Mouse (Mus musculus) limb, embryonic 15.5 days (tissue): ENCODE measurements around the gene Kirrel3. TPM values are rescaled to one million over a fixed set of nuclear protein-coding genes. Genes with fewer than 3 reads are reported as not detected.

Experiments used
- ATAC-seq: fragments of 200-750 bp; cut with Nextera tagmentation; 2 replicates; pipeline ENCODE4 v1.8.0; 2017; ENCODE audit warnings: low read depth, moderate TSS enrichment; ENCODE audit not compliant: insufficient number of reproducible peaks, low FRiP score, low TSS enrichment
- H3K27ac ChIP-seq: fragments of 300-500 bp; sonication (generic); 2 replicates; pipeline ENCODE4 v1.5.1; 2015; ENCODE audit warnings: moderate library complexity, mild to moderate bottlenecking, inconsistent platforms
- H3K27me3 ChIP-seq: fragments of 300-500 bp; sonication (generic); 2 replicates; pipeline ENCODE4 v1.6.1; 2015; ENCODE audit warnings: inconsistent platforms
- H3K36me3 ChIP-seq: fragments of 300-500 bp; sonication (generic); 2 replicates; pipeline ENCODE4 v1.6.1; 2015; ENCODE audit warnings: inconsistent platforms
- H3K4me1 ChIP-seq: fragments of 300-500 bp; sonication (generic); 2 replicates; pipeline ENCODE4 v1.6.1; 2015; ENCODE audit warnings: inconsistent platforms
- H3K4me2 ChIP-seq: fragments of 300-500 bp; sonication (generic); 2 replicates; pipeline ENCODE4 v1.6.1; 2015; ENCODE audit warnings: mild to moderate bottlenecking, inconsistent platforms
- H3K4me3 ChIP-seq: fragments of 300-500 bp; sonication (generic); 2 replicates; pipeline ENCODE4 v1.5.1; 2015; ENCODE audit warnings: mild to moderate bottlenecking, inconsistent platforms
- H3K9ac ChIP-seq: fragments of 300-500 bp; sonication (generic); 2 replicates; pipeline ENCODE4 v1.6.1; 2015; ENCODE audit warnings: inconsistent platforms
- H3K9me3 ChIP-seq: fragments of 300-500 bp; sonication (generic); 2 replicates; pipeline ENCODE4 v1.6.1; 2016; ENCODE audit warnings: inconsistent platforms
- WGBS: fragments of 180-500 bp; shearing (Covaris S2); methylation state at CpG from one replicate; pipeline ENCODE4 v1.1.7; 2015; 5-methylcytosine and 5-hydroxymethylcytosine counted together
- polyA plus RNA-seq: library from polyadenylated mRNA; unstranded; fragments of >200 nt; fragmentation: Nextera tagmentation; extraction: Ambion mirVana; gene quantifications from 2 replicates; pipeline ENCODE4 v1.2.1, GENCODE M21; 2015

The Kirrel3 gene
- polyA plus RNA-seq, 1 experiment from 2014 or later: 13.5 TPM

DNA sequence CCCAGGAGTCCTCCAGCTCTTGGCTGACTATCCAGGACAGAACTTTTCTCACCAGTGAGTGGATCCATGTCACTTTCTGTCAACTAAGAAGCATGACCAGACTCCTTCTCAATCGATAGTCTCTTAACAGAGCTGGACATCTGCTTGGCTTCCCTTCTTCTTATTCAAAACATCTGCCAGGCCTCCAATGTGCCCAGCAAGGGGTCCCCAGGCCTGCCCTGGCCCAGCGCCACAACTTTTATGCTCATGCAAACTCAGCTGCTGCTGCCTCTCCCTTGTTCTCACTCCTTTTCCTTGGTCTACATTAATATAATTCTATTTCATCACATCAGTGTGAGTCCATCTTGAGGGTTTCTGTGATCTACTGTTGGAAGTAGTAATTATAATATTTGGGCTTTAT lies 122.3 kb downstream of the Kirrel3 start:
- H3K4me2 ChIP-seq: no peak overlapping the region
- 34% methylated on average over 2 of the region's 2 CpGs for WGBS
- no peak overlapping the region for H3K4me3 ChIP-seq
- no peak overlapping the region for H3K27ac ChIP-seq
- ATAC-seq: no peak
- no peaks in the 10 kb centered on the region for H3K36me3 ChIP-seq
- no peak overlapping the region for H3K9ac ChIP-seq
- no peaks in the 10 kb centered on the region; the same call in 1 of the 2 replicates for H3K27me3 ChIP-seq
- peaks cover 10% of the 10 kb centered on the region for H3K4me1 ChIP-seq
- H3K9me3 ChIP-seq: no peaks in the 10 kb centered on the region

DNA sequence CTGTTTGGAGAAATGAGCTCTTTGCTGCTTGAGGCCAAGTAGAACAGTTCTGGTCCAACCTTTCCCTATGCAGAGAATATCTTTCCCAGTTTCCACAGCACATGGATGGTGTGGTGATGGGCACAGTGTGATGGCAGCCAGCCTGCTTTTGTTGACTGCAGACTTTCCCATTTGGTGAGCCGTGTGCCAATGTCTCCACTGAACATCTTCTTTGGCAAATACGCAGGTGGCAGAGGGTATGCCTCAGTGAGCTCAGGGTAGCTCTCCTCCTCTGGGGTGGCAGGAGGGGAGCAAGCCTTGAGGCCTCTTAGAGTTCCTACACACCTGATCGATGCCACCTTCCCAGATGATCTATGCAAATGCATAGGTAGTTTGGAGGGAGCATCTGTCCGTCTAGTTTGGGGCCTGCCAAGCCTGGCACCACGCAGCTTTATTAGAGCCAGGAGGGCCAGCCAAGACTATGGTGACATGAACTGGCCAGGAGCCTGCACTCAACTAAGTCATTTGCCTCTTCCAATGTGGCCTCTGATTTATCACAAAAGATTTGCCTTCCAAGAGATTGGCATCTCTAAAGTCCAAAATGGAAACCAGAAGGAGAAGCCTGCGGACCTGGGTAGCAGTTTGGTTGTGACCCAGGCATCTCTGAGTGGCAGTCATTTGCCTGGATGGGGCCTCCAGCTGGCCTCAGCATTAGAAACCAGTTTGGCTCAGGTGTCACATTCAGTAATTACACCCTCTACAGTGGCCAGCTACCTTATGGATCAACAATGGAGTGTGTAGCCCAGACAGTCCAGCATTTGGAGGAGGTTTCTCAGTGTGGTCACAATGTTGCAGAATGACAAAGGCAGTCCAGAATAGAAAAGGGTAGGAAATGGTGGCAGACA lies 127.4 kb downstream of the Kirrel3 start:
- ATAC-seq: no peak
- WGBS: 94% methylated on average over 6 of the region's 6 CpGs
- Histone ChIP-seq H3K27me3 (no peaks in the 10 kb centered on the region), H3K4me2 (no peak overlapping the region), H3K9me3 (no peaks in the 10 kb centered on the region), H3K4me3 (no peak overlapping the region), H3K4me1 (no peaks in the 10 kb centered on the region), H3K9ac (no peak overlapping the region), H3K36me3 (no peaks in the 10 kb centered on the region), H3K27ac (no peak overlapping the region)

DNA sequence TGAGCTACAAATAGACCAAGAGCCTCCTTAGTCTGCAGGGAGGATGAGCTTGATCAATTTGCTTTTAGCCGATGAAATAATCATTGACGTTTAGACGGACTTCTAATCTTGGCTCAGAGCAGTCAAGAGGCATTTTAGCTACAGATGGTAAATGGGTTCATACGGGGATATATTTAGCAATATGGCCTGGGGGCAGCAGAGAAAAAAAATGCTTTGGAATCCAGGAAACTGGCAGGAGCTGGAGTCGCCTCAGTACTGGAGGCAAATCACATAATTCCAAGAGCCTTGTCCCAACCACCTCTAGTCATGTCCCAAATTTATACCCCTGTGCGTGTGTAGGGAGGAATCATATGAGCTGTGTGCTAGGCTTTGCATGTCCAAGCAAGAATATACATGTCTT lies 132.4 kb downstream of the Kirrel3 start:
- Histone ChIP-seq H3K9me3 (no peaks in the 10 kb centered on the region), H3K4me1 (no peaks in the 10 kb centered on the region), H3K27ac (no peak overlapping the region), H3K36me3 (no peaks in the 10 kb centered on the region), H3K27me3 (no peaks in the 10 kb centered on the region), H3K9ac (no peak overlapping the region), H3K4me2 (no peak overlapping the region), H3K4me3 (no peak overlapping the region)
- no peak for ATAC-seq
- WGBS: 48% methylated on average over 6 of the region's 6 CpGs

DNA sequence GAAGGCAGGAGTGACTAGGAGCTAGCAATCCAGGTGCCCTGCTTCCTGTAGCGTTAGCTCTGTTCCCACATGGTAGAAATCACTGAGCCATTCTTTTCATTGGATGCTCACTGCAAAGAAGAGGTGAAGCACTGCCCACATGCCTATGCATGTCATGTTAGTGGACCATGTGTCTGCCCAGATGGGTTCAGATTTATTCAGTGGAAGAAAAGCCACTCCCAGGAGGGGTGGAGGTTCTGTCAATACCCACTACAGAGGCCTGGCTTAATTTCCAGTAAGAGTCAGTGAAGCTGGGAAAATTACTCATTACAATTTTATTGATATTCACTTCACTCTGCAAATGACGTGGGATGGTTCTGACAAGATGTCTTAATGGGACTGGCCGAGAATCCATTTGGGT lies 134.2 kb downstream of the Kirrel3 start:
- H3K4me2 ChIP-seq: no peak overlapping the region
- ATAC-seq: no peak
- H3K9ac ChIP-seq: no peak overlapping the region
- H3K9me3 ChIP-seq: no peaks in the 10 kb centered on the region
- no peaks in the 10 kb centered on the region for H3K27me3 ChIP-seq
- no peaks in the 10 kb centered on the region for H3K36me3 ChIP-seq
- 74% methylated on average over 3 of the region's 3 CpGs for WGBS
- H3K4me3 ChIP-seq: no peak overlapping the region
- H3K4me1 ChIP-seq: 0 out of 2 replicates have a peak, but pooled peaks cover 6% of the 10 kb centered on the region
- no peak overlapping the region for H3K27ac ChIP-seq

DNA sequence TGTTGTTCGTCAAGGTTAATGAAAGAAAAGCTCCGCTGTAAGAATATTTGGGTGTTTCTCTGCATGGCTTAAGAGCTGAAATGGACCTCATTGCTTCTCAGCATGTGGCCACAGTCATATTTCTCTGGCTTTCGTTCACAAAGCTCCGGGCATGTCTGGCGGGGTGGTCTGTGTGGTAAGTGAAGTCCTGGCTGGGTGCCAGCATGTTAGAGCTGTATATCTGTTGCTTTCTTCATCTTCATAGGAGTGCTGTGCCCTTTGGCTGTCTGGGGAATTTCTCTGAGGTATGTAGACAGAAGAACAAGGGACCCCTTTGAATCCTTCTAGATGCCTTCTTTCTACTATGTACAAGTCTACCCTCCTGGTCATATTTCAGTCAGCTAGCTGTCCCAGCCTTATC lies 137.8 kb downstream of the Kirrel3 start:
- WGBS: 32% methylated on average over 5 of the region's 5 CpGs
- H3K4me2 ChIP-seq: no peak overlapping the region

DNA sequence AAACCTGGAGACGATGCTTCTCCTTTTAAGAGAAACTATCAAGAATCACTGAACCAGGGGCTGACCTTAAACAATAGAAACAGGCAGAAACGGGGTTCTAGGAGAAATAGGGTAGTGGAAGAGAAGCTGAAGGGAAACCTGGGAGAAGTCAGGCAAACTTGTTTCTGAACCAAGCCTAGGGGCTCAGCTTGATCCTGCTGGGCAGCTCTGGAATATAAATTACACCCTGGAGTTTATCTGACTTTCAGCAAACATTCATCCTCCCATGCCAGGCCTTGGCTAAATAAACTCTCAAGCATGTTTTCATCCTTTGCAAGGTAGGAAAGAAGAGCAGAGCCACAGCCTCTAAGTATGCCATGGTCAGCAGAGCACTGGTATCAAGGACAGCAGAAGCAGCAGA lies 138.3 kb downstream of the Kirrel3 start:
- 0 out of 2 replicates have a peak, but pooled peaks cover 6% of the 10 kb centered on the region for H3K4me1 ChIP-seq
- 58% methylated on average over 2 of the region's 2 CpGs for WGBS
- no peak overlapping the region for H3K4me3 ChIP-seq
- H3K4me2 ChIP-seq: no peak overlapping the region
- H3K9ac ChIP-seq: no peak overlapping the region
- H3K27ac ChIP-seq: no peak overlapping the region
- H3K9me3 ChIP-seq: no peaks in the 10 kb centered on the region
- H3K36me3 ChIP-seq: no peaks in the 10 kb centered on the region
- H3K27me3 ChIP-seq: no peaks in the 10 kb centered on the region
- no peak for ATAC-seq

More for the DNA sequence above, 137.8 kb downstream of the Kirrel3 start:
- no peaks in the 10 kb centered on the region for H3K27me3 ChIP-seq
- H3K4me3 ChIP-seq: no peak overlapping the region
- no peaks in the 10 kb centered on the region for H3K9me3 ChIP-seq
- no peak overlapping the region for H3K9ac ChIP-seq
- no peak overlapping the region for H3K27ac ChIP-seq
- no peak for ATAC-seq
- H3K4me1 ChIP-seq: 0 out of 2 replicates have a peak, but pooled peaks cover 6% of the 10 kb centered on the region
- no peaks in the 10 kb centered on the region for H3K36me3 ChIP-seq

DNA sequence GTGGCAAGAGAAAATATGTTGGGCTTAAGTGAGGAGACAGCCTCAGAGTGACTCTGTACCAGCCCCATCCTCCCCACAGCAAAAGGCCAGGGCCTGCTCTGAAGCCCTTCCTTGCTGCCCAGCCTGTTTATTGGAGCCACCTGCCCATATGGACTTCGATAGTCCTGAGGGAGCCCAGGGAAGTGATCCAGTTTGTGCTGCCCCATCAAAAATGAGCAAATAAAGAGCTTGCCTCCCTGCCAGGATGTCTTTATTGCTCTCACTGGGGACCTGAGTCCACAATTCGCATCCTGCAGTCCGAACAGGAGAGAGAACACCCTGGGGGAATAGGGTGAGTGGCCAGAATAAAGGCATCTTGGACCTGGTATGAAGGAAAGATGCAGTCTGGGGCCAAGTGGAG lies 143.1 kb downstream of the Kirrel3 start:
- Histone ChIP-seq H3K4me2 (no peak overlapping the region), H3K27ac (no peak overlapping the region), H3K4me3 (no peak overlapping the region), H3K9me3 (no peaks in the 10 kb centered on the region), H3K36me3 (no peaks in the 10 kb centered on the region), H3K4me1 (no peaks in the 10 kb centered on the region), H3K27me3 (no peaks in the 10 kb centered on the region), H3K9ac (no peak overlapping the region)
- 46% methylated on average over 3 of the region's 3 CpGs for WGBS
- ATAC-seq: no peak

DNA sequence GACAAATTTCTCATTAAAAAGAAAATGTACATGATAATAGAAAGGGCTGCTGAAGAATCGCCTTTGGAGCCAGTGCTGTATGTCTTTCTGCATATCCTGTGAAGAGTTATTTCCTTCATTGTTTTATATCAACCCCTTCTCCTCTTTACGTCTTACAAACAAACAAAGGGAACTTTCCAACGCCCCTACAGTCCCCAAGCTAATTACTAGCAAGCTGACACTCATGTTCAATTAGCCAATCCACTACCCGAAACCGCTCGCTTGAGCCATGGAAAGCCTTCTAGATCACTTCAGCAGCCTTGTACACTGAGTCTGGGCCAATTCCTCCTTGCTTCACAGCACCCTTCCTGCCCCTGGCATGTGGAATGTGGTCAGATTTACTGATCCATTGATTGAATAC lies 150.0 kb downstream of the Kirrel3 start:
- WGBS: 81% methylated on average over 6 of the region's 6 CpGs
- Histone ChIP-seq H3K27me3 (no peaks in the 10 kb centered on the region), H3K9ac (no peak overlapping the region), H3K27ac (no peak overlapping the region), H3K4me2 (no peak overlapping the region), H3K4me3 (no peak overlapping the region), H3K36me3 (no peaks in the 10 kb centered on the region), H3K9me3 (no peaks in the 10 kb centered on the region), H3K4me1 (no peaks in the 10 kb centered on the region)
- ATAC-seq: no peak

DNA sequence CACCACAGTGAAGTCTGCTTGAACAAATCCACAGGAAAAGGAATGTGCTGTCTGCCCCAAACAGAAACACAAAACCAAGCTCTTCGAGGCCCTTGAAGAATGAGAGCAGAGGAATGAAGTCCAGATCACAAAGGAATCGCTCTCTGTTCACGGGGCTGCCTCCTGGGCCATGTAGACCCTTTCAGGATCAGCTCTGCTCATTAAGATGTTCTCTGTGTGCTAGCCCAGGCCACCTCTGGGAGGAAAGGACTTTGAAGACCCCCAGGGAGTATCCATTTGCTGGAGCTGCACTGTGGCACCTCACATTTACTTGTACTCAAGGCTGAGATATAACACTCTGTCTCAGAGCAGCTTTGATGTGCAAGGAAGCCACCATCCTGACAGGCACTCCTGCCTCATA lies 158.2 kb downstream of the Kirrel3 start:
- Histone ChIP-seq H3K9ac (no peak overlapping the region), H3K4me2 (no peak overlapping the region), H3K27me3 (no peaks in the 10 kb centered on the region), H3K4me1 (peaks cover 5% of the 10 kb centered on the region; the same call in 1 of the 2 replicates), H3K9me3 (no peaks in the 10 kb centered on the region), H3K4me3 (no peak overlapping the region), H3K36me3 (no peaks in the 10 kb centered on the region), H3K27ac (no peak overlapping the region)
- no peak for ATAC-seq
- WGBS: 46% methylated on average over 3 of the region's 3 CpGs

DNA sequence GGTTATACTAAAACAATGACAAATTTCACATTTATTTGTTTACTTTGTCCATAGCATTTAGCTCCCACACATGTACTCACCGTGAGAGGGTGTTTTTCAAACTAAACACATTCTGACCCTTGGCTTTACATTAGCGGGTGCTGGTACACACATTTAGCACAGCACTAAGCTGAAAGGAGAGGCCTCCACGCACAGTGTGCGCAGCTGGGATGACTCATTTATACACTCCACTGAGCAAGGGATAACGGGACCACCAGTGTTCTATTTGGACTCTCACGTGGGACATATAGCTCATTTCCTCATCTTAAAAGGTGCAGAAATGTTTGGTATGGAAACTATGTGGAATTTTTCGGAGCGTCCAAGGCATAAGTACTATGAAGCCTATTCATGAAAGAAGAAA lies 158.7 kb downstream of the Kirrel3 start:
- Histone ChIP-seq H3K4me2 (no peak overlapping the region), H3K27ac (no peak overlapping the region), H3K4me1 (peaks cover 5% of the 10 kb centered on the region; the same call in 1 of the 2 replicates), H3K9me3 (no peaks in the 10 kb centered on the region), H3K36me3 (no peaks in the 10 kb centered on the region), H3K4me3 (no peak overlapping the region), H3K27me3 (no peaks in the 10 kb centered on the region), H3K9ac (no peak overlapping the region)
- no peak for ATAC-seq
- 58% methylated on average over 8 of the region's 8 CpGs for WGBS

DNA sequence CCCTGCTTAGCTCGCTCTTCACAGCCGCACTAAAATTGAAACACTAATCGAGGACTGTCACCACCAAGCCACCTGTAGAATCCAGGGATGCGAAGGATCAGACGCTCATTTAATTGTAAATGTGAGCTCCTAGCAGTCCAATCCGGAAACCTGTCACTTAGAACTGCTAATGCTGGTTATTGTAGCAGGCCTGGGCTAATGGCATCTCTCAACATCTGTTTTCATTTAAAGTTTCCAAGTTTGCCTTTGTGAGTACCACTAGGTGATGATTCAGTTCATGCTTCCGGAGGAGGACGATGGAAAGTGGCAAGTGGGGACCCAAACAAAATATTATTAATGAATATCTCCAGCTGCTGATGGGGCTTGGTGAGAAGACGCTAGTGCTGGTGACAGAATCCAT lies 161.1 kb downstream of the Kirrel3 start:
- no peaks in the 10 kb centered on the region for H3K36me3 ChIP-seq
- H3K27ac ChIP-seq: no peak overlapping the region
- H3K27me3 ChIP-seq: no peaks in the 10 kb centered on the region
- no peaks in the 10 kb centered on the region for H3K9me3 ChIP-seq
- H3K9ac ChIP-seq: no peak overlapping the region
- no peak overlapping the region for H3K4me2 ChIP-seq
- 37% methylated on average over 9 of the region's 9 CpGs for WGBS
- peaks cover 5% of the 10 kb centered on the region; the same call in 1 of the 2 replicates for H3K4me1 ChIP-seq
- H3K4me3 ChIP-seq: no peak overlapping the region
- no peak for ATAC-seq

DNA sequence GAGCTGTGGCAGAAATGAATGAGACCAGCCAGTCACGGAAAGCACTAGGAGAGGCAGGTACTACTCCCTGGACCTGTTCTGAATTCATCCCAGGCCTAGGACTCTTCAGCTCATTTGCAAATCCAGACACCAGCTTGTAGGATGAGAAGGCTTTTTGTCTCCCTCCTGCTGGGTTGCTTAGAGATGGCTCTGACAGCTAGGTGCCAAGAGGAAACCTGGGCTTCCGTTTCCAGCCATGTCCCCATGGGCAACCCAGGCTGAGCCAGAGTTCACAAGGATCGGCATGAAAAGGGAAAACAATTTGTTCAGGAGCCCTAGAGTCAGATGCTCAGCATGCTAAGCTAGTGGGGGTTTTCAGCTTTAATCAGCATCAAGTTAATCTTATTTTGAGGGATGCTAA lies 166.6 kb downstream of the Kirrel3 start:
- H3K27me3 ChIP-seq: no peaks in the 10 kb centered on the region
- no peaks in the 10 kb centered on the region for H3K36me3 ChIP-seq
- H3K4me2 ChIP-seq: no peak overlapping the region
- H3K9me3 ChIP-seq: no peaks in the 10 kb centered on the region
- ATAC-seq: no peak
- H3K9ac ChIP-seq: no peak overlapping the region
- no peaks in the 10 kb centered on the region for H3K4me1 ChIP-seq
- H3K27ac ChIP-seq: no peak overlapping the region
- WGBS: 61% methylated on average over 3 of the region's 3 CpGs
- H3K4me3 ChIP-seq: no peak overlapping the region
